Mouse (Mus musculus): ENCODE measurements around the gene Rps6ka2.

DNA sequence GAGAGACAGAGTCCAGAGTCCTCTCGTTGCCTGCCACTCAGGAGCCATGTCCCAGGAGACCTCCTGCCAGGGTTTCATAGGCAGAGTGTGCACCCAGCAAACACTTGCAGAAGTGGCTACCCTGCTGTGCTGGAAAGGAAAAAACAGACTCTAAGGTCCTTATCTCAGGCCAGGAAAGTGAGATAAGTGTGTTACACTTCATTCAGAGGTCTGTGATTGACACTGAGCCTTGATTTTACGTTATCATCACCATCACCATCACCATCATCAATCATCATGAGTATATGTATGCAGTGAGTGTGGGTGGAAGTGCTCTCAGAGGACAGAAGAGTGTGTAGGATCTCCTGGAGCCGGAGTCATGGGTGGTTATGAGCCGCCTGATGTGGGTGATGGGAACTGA, 51.4 kb downstream of the Rps6ka2 start:
- no peak for TF ChIP-seq CTCF (IDR thresholded peaks at IDR 0.05; ENCODE audit: extremely low read depth, insufficient read length, insufficient replicate concordance, low read depth, low read length)
- TF ChIP-seq POLR2A (IDR thresholded peaks at IDR 0.05; ENCODE audit: low read depth, low read length), result no peak

Data from small intestine, adult 2 months (tissue).